Mouse (Mus musculus) forebrain, embryonic 13.5 days (tissue): ENCODE measurements around the gene Lrsam1. TPM values are rescaled to one million over a fixed set of nuclear protein-coding genes. Genes with fewer than 3 reads are reported as not detected.

Experiments
- ATAC-seq: fragments of 200-750 bp; cut with Nextera tagmentation; 2 replicates; pipeline ENCODE4 v1.8.0; 2017
- H3K27ac ChIP-seq: fragments of 300-500 bp; sonication (generic); 2 replicates; pipeline ENCODE4 v1.5.1; 2015; ENCODE audit warnings: inconsistent platforms, mild to moderate bottlenecking, moderate library complexity
- H3K27me3 ChIP-seq: fragments of 300-500 bp; sonication (generic); 2 replicates; pipeline ENCODE4 v1.6.1; 2015; ENCODE audit warnings: mild to moderate bottlenecking, inconsistent platforms
- H3K36me3 ChIP-seq: fragments of 300-500 bp; sonication (generic); 2 replicates; pipeline ENCODE4 v1.6.1; 2015; ENCODE audit warnings: mild to moderate bottlenecking, inconsistent platforms; ENCODE audit not compliant: poor library complexity, severe bottlenecking
- H3K4me1 ChIP-seq: fragments of 300-500 bp; sonication (generic); 2 replicates; pipeline ENCODE4 v1.6.1; 2015; ENCODE audit warnings: inconsistent platforms
- H3K4me2 ChIP-seq: fragments of 300-500 bp; sonication (generic); 2 replicates; pipeline ENCODE4 v1.6.1; 2015; ENCODE audit warnings: inconsistent platforms, mild to moderate bottlenecking, moderate library complexity
- H3K4me3 ChIP-seq: fragments of 300-500 bp; sonication (generic); 2 replicates; pipeline ENCODE4 v1.5.1; 2015; ENCODE audit warnings: mild to moderate bottlenecking, inconsistent platforms
- H3K9ac ChIP-seq: fragments of 300-500 bp; sonication (generic); 2 replicates; pipeline ENCODE4 v1.6.1; 2015; ENCODE audit warnings: mild to moderate bottlenecking, inconsistent platforms
- H3K9me3 ChIP-seq: fragments of 300-500 bp; sonication (generic); replicated peaks from 2 replicates; pipeline ENCODE4 v1.6.1; 2016; ENCODE audit warnings: inconsistent platforms
- WGBS: fragments of 180-500 bp; shearing (Covaris S2); methylation state at CpG from one replicate; pipeline ENCODE4 v1.1.7; 2015; 5-methylcytosine and 5-hydroxymethylcytosine counted together
- polyA plus RNA-seq: library from polyadenylated mRNA; unstranded; fragments of >200 nt; fragmentation: Nextera tagmentation; extraction: Ambion mirVana; gene quantifications from 2 replicates; pipeline ENCODE4 v1.2.1, GENCODE M21; 2015

Gene Lrsam1
- polyA plus RNA-seq, 1 experiment from 2014 or later, result 14.8 TPM

DNA sequence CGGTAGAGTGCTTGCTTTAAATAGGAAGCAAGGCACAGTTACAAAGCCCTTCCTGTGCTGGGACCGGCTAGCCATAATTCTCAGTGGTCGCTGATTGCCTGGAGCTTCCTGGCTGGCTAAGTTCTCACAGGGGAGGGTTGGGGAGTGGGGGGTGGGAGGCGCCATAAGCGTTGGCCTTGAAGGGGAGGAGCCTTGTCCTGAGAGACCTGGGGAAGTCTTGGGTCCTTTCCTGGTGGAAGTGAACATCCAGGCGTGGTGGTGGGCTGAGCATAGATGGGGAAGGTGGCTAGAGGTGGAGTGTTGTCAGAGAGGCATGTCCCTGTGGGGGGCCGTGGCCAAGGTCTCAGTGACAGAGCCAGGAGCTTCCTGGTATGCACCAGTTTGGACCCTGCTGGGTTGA lies 76.7 kb downstream of the Lrsam1 start:
- H3K4me3 ChIP-seq, result no peak overlapping the region
- peaks cover 30% of the 10 kb centered on the region for H3K4me1 ChIP-seq
- no peaks in the 10 kb centered on the region for H3K27me3 ChIP-seq
- H3K9me3 ChIP-seq, result no peaks in the 10 kb centered on the region
- H3K36me3 ChIP-seq, result no peaks in the 10 kb centered on the region
- 52% methylated on average over 7 of the region's 7 CpGs for WGBS
- no peak overlapping the region for H3K9ac ChIP-seq
- no peak overlapping the region for H3K4me2 ChIP-seq
- no peak for ATAC-seq
- no peak overlapping the region for H3K27ac ChIP-seq

DNA sequence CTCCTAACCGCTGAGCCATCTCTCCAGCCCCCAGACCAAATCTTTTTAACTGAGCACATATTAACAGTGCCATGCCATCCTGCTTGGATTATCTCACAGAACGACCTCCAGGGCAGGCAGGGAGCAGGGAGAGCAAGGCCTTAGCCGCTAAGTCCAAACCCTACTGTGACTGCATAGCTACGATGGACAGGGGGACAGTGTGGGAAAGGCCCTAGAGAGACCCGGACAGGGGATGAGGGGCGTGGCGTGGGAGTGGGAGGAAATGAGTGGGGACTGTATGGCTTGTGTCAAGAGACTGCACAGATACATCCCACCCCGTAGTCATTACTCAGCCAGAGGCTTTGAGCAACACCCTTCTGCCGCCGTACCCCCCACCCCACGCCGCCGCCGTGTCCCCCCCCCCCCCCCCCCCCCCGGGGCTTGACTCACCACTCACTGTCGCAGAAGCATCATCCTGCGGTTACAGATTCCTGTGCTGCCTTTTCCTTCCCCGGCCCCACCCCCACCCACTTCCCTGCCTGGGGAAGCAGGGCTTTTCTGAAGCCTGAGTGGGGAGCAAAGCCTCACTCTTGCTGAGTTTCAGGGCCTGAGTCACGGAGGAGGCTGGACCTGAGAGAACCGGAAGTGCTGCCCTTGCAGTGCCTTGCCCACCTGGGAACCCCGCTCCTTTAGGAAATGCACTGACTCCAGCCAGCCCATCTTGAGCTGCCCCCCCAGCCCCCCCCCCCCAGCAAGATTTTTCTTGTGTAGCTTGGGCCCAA lies 79.0 kb downstream of the Lrsam1 start:
- no peak overlapping the region for H3K27ac ChIP-seq
- no peaks in the 10 kb centered on the region for H3K27me3 ChIP-seq
- no peaks in the 10 kb centered on the region for H3K36me3 ChIP-seq
- no peak overlapping the region for H3K4me2 ChIP-seq
- H3K4me3 ChIP-seq, result no peak overlapping the region
- peaks cover 41% of the 10 kb centered on the region for H3K4me1 ChIP-seq
- peak; percentile 25; the same call in 1 of the 2 replicates for ATAC-seq
- 74% methylated on average over 12 of the region's 21 CpGs for WGBS
- no peaks in the 10 kb centered on the region for H3K9me3 ChIP-seq
- H3K9ac ChIP-seq, result no peak overlapping the region

DNA sequence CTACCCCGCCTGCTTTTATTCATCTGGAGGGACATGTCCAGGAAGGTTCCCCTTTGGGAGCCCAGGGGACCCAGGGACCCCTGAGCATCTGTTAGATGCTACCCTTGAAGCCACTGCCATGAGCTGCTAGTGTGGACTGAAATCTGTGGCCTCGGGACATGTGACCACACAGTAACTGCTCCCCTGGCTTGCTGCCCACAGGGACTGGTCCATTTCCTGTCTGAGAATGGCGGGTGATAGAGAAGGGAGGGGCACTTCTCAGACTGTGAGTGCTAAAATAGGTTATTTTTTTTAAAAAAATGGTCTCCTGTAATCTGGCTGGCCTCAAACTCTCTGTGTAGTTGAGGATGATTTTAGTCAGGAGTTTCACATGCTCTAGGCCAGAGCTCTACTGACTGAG lies 79.7 kb downstream of the Lrsam1 start:
- Histone ChIP-seq H3K4me1 (peaks cover 49% of the 10 kb centered on the region), H3K4me2 (no peak overlapping the region), H3K4me3 (no peak overlapping the region), H3K9me3 (no peaks in the 10 kb centered on the region), H3K27ac (no peak overlapping the region), H3K9ac (0 out of 2 replicates have a peak overlapping the region, but pooled peaks have one; percentile 35), H3K36me3 (no peaks in the 10 kb centered on the region), H3K27me3 (no peaks in the 10 kb centered on the region)
- ATAC-seq, result no peak
- 45% methylated on average over 3 of the region's 3 CpGs for WGBS

DNA sequence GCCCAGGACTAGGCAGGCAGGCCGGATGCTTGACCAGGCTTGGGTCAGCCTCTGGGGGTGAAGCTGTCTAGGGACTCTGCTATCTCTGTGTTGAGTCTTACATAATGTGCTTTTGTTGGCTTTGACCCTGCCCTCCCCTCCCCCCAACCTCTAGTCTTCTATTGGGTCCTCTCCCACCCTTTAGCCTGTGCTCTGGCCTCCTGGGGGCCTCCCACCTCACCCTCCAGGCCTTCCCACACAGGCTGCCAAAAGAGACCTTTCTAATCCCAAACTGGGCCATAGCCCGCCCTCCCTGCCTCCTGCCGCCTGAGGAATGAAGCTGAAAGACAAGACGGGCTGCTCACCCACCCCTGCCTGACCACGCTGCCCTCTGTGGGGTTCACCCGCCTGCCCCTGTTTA lies 80.4 kb downstream of the Lrsam1 start:
- Histone ChIP-seq H3K4me1 (peaks cover 54% of the 10 kb centered on the region), H3K27me3 (no peaks in the 10 kb centered on the region), H3K9me3 (no peaks in the 10 kb centered on the region), H3K9ac (peak overlapping the region; percentile 35), H3K4me3 (no peak overlapping the region), H3K27ac (no peak overlapping the region), H3K36me3 (no peaks in the 10 kb centered on the region), H3K4me2 (no peak overlapping the region)
- 23% methylated on average over 6 of the region's 6 CpGs for WGBS
- ATAC-seq, result no peak

DNA sequence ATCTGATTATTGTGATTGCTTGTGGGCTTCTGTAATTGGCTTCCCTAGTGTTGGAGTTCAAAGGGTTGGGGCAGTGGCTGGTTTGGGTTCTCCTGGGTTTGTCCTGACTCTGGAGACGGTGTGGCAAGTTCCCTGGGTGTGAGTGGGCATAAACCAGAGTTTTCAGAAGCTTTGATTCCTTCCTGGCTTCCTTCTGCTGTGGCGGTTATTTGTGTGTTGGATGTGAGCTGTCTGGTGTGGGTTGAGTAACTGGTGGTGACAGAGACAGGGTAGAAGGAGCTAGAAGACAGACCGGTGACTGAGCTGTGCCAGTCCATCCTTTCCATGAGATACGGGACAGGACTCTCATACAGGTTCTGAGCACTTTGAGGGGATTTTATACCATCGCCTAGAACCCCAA lies 81.8 kb downstream of the Lrsam1 start:
- no peak for ATAC-seq
- H3K27me3 ChIP-seq, result no peaks in the 10 kb centered on the region
- no peak overlapping the region for H3K4me3 ChIP-seq
- 0 out of 2 replicates have a peak overlapping the region, but pooled peaks have one; percentile 91 for H3K4me2 ChIP-seq
- H3K9ac ChIP-seq, result peak overlapping the region; percentile 21; the same call in 1 of the 2 replicates
- H3K9me3 ChIP-seq, result no peaks in the 10 kb centered on the region
- no peaks in the 10 kb centered on the region for H3K36me3 ChIP-seq
- 83% methylated on average over 5 of the region's 5 CpGs for whole genome bisulfite sequencing
- peaks cover 61% of the 10 kb centered on the region for H3K4me1 ChIP-seq
- no peak overlapping the region for H3K27ac ChIP-seq

DNA sequence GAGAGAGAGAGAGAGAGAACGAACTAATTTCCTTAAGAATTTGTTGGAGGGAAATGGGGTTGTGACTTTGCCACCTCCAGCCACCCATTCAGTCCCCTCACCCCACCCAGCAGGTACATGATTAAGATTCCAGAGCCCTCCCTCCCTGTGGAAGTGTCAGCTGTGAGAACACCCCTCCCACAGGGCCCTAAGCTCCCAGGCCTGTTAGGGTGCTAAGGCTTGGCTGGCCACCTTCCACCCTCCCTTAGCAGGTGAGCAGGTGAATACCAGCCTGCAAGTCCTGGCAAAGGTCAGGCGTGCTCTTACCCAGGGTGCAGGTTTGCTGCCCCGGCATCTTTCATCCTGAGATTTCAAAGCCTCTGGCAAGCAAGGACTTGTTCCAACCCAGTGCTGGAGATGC lies 83.0 kb downstream of the Lrsam1 start:
- Histone ChIP-seq H3K9me3 (no peaks in the 10 kb centered on the region), H3K9ac (peak overlapping the region; percentile 91), H3K4me1 (peaks cover 71% of the 10 kb centered on the region), H3K27me3 (no peaks in the 10 kb centered on the region), H3K4me3 (peak overlapping the region; percentile 72), H3K4me2 (peak overlapping the region; percentile 91), H3K36me3 (no peaks in the 10 kb centered on the region), H3K27ac (no peak overlapping the region)
- no peak for ATAC-seq
- 70% methylated on average over 3 of the region's 3 CpGs for WGBS

DNA sequence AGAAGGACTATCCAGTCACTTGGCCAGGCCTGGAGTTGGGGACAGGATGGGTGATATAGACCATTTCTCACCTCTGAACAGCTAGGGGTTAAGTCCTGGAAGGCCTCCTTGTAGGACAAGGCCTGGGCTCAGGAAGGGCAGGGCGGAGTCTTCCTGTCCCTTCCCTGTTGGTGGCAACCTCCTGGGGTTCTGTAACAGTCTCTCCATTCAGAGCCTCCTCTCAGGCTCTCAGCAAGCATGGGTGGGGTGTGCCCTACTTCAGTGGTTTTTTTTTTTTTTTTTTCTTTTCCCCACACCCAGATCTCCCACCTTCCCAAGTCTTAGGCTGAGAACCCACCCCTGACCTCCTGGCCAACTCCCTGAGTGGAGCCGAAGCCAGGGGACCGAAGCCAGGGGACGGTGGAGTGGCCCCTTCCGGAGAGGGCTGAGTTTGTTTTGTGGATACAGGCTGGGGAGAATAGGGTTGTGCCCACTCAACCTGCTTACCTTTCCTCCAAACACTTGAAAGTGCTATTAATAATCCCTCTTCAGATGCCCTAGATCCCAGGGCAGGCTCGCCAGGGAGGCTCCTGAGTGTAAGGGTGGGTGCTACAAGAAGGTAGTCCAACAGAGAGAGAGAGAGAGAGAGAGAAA lies 83.5 kb downstream of the Lrsam1 start:
- Histone ChIP-seq H3K27ac (no peak overlapping the region), H3K4me2 (peak overlapping the region; percentile 91), H3K9ac (peak overlapping the region; percentile 91), H3K9me3 (no peaks in the 10 kb centered on the region), H3K27me3 (no peaks in the 10 kb centered on the region), H3K36me3 (no peaks in the 10 kb centered on the region), H3K4me3 (peak overlapping the region; percentile 72), H3K4me1 (peaks cover 71% of the 10 kb centered on the region)
- 56% methylated on average over 6 of the region's 6 CpGs for WGBS
- ATAC-seq, result no peak

DNA sequence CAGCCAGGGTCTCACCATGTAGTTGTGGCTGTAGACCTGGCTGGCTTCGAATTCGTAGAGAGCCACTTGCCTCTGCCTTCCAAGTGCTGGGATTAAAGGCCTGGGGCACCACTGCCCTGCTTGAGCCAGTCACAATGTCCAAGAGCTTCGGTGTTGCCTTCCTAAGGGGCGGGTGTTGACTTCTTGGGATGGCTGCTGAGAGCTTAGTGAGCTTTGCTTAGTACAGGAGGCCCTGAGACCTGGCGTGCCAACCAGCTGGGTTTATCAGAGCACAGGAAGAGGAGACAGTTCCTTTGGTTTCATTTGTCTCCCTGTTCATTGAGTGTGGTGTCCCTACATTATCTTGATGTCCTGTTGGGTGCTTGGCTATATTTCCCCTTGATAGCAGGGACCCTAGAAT lies 84.1 kb downstream of the Lrsam1 start:
- 31% methylated on average over 5 of the region's 5 CpGs for WGBS
- H3K4me3 ChIP-seq, result peak overlapping the region; percentile 72
- no peaks in the 10 kb centered on the region for H3K9me3 ChIP-seq
- H3K27me3 ChIP-seq, result no peaks in the 10 kb centered on the region
- H3K9ac ChIP-seq, result peak overlapping the region; percentile 91
- H3K36me3 ChIP-seq, result no peaks in the 10 kb centered on the region
- ATAC-seq, result no peak
- peak overlapping the region; percentile 91 for H3K4me2 ChIP-seq
- H3K27ac ChIP-seq, result no peak overlapping the region
- peaks cover 71% of the 10 kb centered on the region for H3K4me1 ChIP-seq

DNA sequence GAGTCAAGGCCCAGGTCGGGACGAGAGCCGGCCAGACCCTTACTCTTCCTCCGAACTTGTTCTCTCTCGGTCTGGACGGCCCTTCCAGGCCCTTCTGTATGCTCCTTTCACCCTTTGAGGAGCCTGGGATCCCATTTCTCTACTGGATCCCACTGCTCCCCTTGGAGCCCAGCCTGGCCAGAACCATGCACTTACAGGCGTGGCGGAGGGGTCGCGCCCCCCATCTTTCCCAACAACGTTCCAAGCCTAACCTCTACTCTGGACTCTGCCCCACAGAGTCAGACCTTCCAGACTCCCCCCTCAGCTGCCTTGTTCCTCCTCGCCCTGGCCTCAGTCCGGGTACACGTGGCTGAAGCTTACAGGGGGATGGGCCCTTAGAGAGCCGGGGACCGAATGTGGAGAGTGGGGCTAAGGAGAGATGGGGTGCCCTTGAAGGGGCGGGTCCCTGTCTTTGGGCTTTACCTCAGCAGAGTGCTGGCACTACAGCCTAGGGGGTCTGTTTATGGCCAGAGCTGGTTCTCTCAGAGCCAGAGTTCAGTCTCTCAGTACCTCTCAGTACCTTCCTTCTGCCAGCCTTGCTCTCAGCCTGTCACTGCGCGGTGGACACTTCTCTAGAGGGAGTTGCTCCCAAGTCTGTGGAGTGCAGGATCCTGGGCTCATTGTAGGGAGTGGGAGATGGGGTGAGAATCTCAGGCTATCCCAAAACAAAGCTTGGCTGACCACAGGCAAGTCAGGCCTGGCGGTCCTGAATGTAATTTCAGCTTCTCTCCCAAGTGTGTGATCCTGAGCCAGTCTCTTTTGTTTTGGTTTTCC lies 84.7 kb downstream of the Lrsam1 start:
- peak overlapping the region; percentile 91 for H3K9ac ChIP-seq
- peak; percentile 25 for ATAC-seq
- no peaks in the 10 kb centered on the region for H3K27me3 ChIP-seq
- H3K4me2 ChIP-seq, result peak overlapping the region; percentile 91
- peak overlapping the region; percentile 72 for H3K4me3 ChIP-seq
- no peaks in the 10 kb centered on the region for H3K9me3 ChIP-seq
- WGBS, result 4% methylated on average over 20 of the region's 20 CpGs
- H3K27ac ChIP-seq, result peak overlapping the region; percentile 87
- no peaks in the 10 kb centered on the region for H3K36me3 ChIP-seq
- H3K4me1 ChIP-seq, result peaks cover 68% of the 10 kb centered on the region

DNA sequence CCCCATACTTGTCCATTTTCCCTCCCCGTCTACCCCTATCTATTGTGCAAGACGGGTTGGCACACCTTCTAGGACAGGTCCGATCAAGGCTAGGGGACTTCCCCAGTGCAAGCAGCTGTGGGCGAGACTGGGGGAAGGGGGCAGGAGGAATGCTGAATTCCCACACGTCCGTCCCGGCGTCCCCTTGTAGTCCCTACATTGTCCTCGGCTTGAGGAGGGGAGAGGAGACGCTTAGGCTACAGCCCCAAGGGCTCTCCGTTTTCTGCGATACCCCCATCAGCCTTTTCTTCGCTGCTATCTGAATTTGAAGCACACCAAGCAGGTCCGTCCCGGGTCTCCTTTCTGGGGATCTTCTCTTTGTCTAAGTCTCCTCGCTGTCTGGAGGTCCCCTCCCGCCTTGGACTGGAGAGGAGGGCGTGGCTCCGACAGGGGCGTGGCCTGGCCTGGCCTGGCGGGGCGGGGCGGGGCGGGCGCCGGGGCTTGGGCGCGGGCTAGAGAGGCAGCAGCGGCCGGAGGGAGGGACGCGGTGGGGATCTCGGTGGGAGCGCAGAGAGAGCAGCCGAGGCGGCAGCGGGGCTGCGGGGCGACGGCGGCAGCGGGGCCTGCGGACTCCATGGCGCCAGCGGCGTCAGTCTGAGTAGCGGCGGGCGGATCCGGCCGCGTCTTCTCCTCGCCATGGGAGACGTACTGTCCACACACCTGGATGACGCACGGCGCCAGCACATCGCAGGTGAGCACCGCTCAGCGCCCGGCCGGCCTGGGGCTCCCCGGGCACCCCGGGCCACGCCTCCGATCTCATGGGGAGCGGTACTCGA lies 85.5 kb downstream of the Lrsam1 start, which contains the start of gene Fam129b:
Fam129b (plus strand) TSS at position 440 of the 815 bp plus-strand sequence.
- Histone ChIP-seq H3K27ac (peak within 1 kb of the TSS; percentile 87), H3K9ac (peak within 1 kb of the TSS; percentile 91), H3K4me1 (peaks cover 59% of the 10 kb centered on the region), H3K9me3 (no peaks in the 10 kb centered on the region), H3K4me2 (peak within 1 kb of the TSS; percentile 91), H3K4me3 (peak within 1 kb of the TSS; percentile 72), H3K27me3 (no peaks in the 10 kb centered on the region), H3K36me3 (no peaks in the 10 kb centered on the region)
- WGBS, result under 1% methylated on average over 36 of the region's 68 CpGs
- ATAC-seq, result peak; percentile 89
